Mouse (Mus musculus) stomach, embryonic 14.5 days (tissue): Measurements from ENCODE around the gene Prrx2. TPM values are rescaled to one million over a fixed set of nuclear protein-coding genes. Genes with fewer than 3 reads are reported as not detected.

Source experiments
- ATAC-seq: fragments of 200-750 bp; cut with Nextera tagmentation; 2 replicates; pipeline ENCODE4 v1.8.0; 2017; ENCODE audit warnings: low read depth, moderate TSS enrichment; ENCODE audit not compliant: insufficient number of reproducible peaks, insufficient read depth, low FRiP score
- H3K27ac ChIP-seq: fragments of 300-500 bp; sonication (generic); 2 replicates; pipeline ENCODE4 v1.5.1; 2014; ENCODE audit warnings: mild to moderate bottlenecking, low read length, moderate library complexity, mixed read lengths
- H3K27me3 ChIP-seq: fragments of 300-500 bp; sonication (generic); 2 replicates; pipeline ENCODE4 v1.6.1; 2014; ENCODE audit warnings: low read length, control low read depth, mixed read lengths; ENCODE audit not compliant: control insufficient read depth, insufficient read depth
- H3K36me3 ChIP-seq: fragments of 300-500 bp; sonication (generic); 2 replicates; pipeline ENCODE4 v1.6.1; 2014; ENCODE audit warnings: mild to moderate bottlenecking, control low read depth, low read length, moderate library complexity, mixed read lengths; ENCODE audit not compliant: control insufficient read depth, insufficient read depth
- H3K4me1 ChIP-seq: fragments of 300-500 bp; sonication (generic); 2 replicates; pipeline ENCODE4 v1.6.1; 2014; ENCODE audit warnings: low read length, control low read depth, mixed read lengths; ENCODE audit not compliant: control insufficient read depth, insufficient read depth
- H3K4me2 ChIP-seq: fragments of 300-500 bp; sonication (generic); replicated peaks from 2 replicates; pipeline ENCODE4 v1.6.1; 2014; ENCODE audit warnings: low read depth, low read length, control low read depth
- H3K4me3 ChIP-seq: fragments of 300-500 bp; sonication (generic); 2 replicates; pipeline ENCODE4 v1.5.1; 2014; ENCODE audit warnings: low read depth, low read length, control low read depth
- H3K9ac ChIP-seq: fragments of 300-500 bp; sonication (generic); replicated peaks from 2 replicates; pipeline ENCODE4 v1.6.1; 2014; ENCODE audit warnings: low read depth, mild to moderate bottlenecking, control low read depth, low read length, moderate library complexity, mixed read lengths
- H3K9me3 ChIP-seq: fragments of 300-500 bp; sonication (generic); 2 replicates; pipeline ENCODE4 v1.6.1; 2016; ENCODE audit warnings: low read depth, low read length, control low read depth; ENCODE audit not compliant: control insufficient read depth
- WGBS: fragments of 180-500 bp; shearing (Covaris S2); extraction: QIAGEN DNeasy Blood & Tissue Kit; methylation state at CpG from one replicate; pipeline ENCODE4 v1.1.7; 2014; 5-methylcytosine and 5-hydroxymethylcytosine counted together
- polyA plus RNA-seq: library from polyadenylated mRNA; unstranded; fragments of >200 nt; fragmentation: Nextera tagmentation; extraction: Ambion mirVana; gene quantifications from 2 replicates; pipeline ENCODE4 v1.2.1, GENCODE M21; 2014

Prrx2 gene
- polyA plus RNA-seq, 1 experiment from 2014 or later: 8.9 TPM

DNA sequence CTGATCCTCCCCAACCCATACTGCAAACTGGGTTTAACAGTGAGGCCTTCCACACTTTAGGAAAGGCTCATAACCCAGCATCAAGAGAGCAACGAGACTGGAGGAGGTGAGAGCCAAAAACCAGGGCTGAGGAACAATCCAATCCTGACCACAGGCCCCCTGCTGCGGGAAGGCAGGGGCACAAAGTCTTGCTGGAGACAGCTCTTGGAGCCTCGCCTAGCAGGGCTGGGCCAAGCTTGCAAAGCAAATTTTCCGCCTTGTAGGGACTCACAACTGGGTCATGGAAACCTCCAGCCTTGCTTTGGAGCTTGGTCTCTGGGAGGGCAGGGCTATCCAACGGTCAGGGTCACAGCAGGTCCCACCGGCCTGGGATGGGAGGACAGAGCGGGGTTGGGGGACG lies 36.1 kb downstream of the Prrx2 start:
- H3K9ac ChIP-seq: no peak overlapping the region

DNA sequence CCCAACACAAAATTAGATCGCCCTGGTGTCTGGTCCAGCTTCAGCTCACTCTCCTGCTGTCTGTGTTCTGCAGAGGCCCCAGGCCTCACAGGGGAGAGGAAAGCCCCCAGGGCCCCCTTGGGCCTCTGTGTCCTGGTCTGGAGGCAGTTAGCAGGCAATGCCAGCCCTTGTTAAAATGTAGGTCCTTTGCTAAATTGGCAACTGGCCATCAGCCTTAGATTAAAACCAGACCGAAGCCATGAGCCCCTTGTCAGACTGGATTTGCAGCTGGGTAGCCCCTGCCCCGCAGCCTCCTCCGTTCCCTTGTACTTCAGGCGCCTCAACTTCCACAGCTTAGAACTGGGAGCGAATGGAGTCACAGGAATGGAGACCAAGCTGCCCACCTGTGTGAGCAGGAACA lies 37.9 kb downstream of the Prrx2 start:
- H3K9ac ChIP-seq: no peak overlapping the region
- no peaks in the 10 kb centered on the region for H3K36me3 ChIP-seq
- no peak overlapping the region for H3K4me3 ChIP-seq

More for the DNA sequence above, 36.1 kb downstream of the Prrx2 start:
- 77% methylated on average over 8 of the region's 8 CpGs for WGBS
- H3K9me3 ChIP-seq: no peaks in the 10 kb centered on the region
- no peak overlapping the region for H3K4me3 ChIP-seq
- H3K27me3 ChIP-seq: no peaks in the 10 kb centered on the region
- H3K27ac ChIP-seq: no peak overlapping the region
- no peak overlapping the region for H3K4me2 ChIP-seq
- H3K36me3 ChIP-seq: no peaks in the 10 kb centered on the region
- ATAC-seq: no peak
- H3K4me1 ChIP-seq: peaks cover 3% of the 10 kb centered on the region; the same call in 1 of the 2 replicates

DNA sequence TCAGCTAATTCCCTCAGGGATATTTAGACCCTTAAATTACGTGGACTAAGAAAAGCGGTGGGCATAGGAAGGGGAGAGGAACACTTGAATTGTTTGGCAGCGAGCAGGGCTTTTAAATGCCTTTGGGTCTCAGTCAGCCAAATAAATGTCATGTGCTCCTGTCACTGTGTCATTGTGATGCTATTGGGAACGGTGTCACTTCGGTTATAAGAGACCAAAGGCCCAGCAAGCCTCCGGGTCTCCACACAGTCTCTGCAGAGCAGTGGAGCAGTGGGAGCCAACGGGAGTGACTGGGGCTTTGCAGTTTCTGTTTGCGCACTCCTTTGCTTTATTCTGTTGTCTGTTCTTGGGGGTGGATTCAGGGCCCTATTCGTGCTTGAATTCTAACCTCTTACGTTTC lies 39.7 kb downstream of the Prrx2 start:
- H3K4me2 ChIP-seq: no peak overlapping the region
- 48% methylated on average over 10 of the region's 10 CpGs for WGBS
- H3K27me3 ChIP-seq: no peaks in the 10 kb centered on the region
- H3K9me3 ChIP-seq: no peaks in the 10 kb centered on the region
- H3K27ac ChIP-seq: no peak overlapping the region
- no peak overlapping the region for H3K4me3 ChIP-seq
- ATAC-seq: no peak
- H3K4me1 ChIP-seq: peaks cover 3% of the 10 kb centered on the region; the same call in 1 of the 2 replicates
- H3K9ac ChIP-seq: no peak overlapping the region
- no peaks in the 10 kb centered on the region for H3K36me3 ChIP-seq

More for the DNA sequence above, 37.9 kb downstream of the Prrx2 start:
- ATAC-seq: no peak
- Histone ChIP-seq H3K27ac (no peak overlapping the region), H3K9me3 (no peaks in the 10 kb centered on the region), H3K27me3 (no peaks in the 10 kb centered on the region), H3K4me1 (peaks cover 3% of the 10 kb centered on the region; the same call in 1 of the 2 replicates), H3K4me2 (no peak overlapping the region)
- 76% methylated on average over 6 of the region's 6 CpGs for WGBS

DNA sequence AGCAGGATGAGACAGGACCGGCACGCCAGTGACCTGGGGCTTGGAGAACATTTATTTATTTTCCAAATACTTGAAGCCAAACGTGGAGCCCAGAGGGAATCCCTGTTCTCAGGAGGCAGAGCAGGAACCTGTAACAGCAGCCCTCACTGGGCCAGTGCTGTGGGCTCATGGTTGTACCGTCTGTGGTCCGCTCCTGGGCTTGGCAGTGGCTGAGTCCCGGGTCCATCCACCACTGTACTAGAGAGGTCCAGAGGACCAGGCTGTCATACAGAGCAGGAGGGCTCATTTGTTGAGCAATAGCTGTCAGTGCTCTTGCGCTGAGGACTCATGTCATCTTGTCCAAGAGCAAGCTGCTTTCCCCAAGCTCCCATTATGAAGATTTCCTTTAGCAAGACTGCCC lies 40.3 kb downstream of the Prrx2 start:
- no peak overlapping the region for H3K4me3 ChIP-seq
- H3K27ac ChIP-seq: no peak overlapping the region
- no peak overlapping the region for H3K4me2 ChIP-seq
- H3K4me1 ChIP-seq: peaks cover 3% of the 10 kb centered on the region; the same call in 1 of the 2 replicates
- WGBS: 71% methylated on average over 7 of the region's 7 CpGs
- ATAC-seq: no peak
- H3K9ac ChIP-seq: no peak overlapping the region
- H3K27me3 ChIP-seq: no peaks in the 10 kb centered on the region
- H3K36me3 ChIP-seq: no peaks in the 10 kb centered on the region
- no peaks in the 10 kb centered on the region for H3K9me3 ChIP-seq

DNA sequence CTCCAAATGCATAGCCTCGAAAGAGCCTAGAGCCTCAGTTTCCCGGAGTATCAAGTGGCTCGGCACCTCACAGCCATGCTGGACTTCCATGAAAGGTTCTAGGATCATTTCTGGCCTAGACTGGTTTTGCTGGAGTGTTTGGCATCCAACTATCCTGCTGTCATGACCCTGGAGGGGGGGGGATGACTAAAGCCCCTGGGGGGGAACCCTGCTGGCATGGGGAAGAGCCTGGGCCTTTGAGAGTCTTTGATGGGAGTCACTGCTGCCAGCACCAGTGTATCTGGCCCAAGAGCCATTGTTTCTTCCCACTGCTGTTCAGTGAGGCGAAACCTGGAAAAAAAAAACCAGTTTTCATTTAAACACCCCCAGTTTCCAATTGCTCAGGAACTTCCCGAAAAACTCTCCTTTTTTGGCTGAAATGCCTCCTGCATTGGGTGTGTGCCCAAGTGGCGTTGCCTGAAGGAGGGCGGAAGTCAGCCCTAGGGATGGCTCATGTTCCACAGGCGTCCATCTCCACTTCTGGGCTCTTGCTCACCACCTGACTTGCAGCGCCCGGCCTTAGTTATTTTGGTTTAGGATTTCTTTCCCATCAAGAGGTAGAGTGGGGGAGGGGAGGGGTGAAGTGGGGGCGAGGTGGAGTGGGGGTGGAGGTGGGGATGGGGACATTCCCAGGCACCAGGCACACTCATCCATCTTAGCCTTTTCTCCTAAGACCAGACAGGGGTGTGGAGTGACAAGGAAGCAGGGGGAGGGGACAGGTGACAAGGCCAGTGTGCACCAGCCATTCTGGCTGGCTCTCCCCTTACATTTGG lies 41.1 kb downstream of the Prrx2 start:
- no peak overlapping the region for H3K4me2 ChIP-seq
- H3K36me3 ChIP-seq: no peaks in the 10 kb centered on the region
- no peak overlapping the region for H3K27ac ChIP-seq
- H3K9ac ChIP-seq: no peak overlapping the region
- no peak for ATAC-seq
- no peak overlapping the region for H3K4me3 ChIP-seq
- 45% methylated on average over 11 of the region's 11 CpGs for WGBS
- no peaks in the 10 kb centered on the region for H3K27me3 ChIP-seq
- H3K9me3 ChIP-seq: no peaks in the 10 kb centered on the region
- peaks cover 3% of the 10 kb centered on the region; the same call in 1 of the 2 replicates for H3K4me1 ChIP-seq

DNA sequence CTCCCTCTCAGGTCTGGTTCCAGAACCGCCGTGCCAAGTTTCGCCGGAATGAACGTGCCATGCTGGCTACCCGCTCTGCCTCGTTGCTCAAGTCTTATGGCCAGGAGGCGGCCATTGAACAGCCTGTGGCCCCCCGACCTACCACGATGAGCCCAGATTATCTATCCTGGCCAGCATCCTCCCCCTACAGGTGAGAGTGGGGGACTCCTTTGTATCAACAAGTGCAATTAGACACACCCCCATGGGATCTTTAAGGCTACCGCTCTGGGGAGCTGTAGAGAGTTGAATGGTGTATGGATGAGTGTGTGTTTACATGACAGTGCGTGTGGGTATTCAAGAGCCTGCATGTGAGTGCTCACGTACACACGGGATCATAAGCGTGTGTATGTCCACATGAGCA lies 44.7 kb downstream of the Prrx2 start:
- H3K27me3 ChIP-seq: no peaks in the 10 kb centered on the region
- no peak overlapping the region for H3K4me2 ChIP-seq
- WGBS: 90% methylated on average over 15 of the region's 15 CpGs
- H3K9ac ChIP-seq: no peak overlapping the region
- no peak overlapping the region for H3K27ac ChIP-seq
- H3K9me3 ChIP-seq: no peaks in the 10 kb centered on the region
- ATAC-seq: no peak
- H3K36me3 ChIP-seq: no peaks in the 10 kb centered on the region
- no peak overlapping the region for H3K4me3 ChIP-seq
- H3K4me1 ChIP-seq: no peaks in the 10 kb centered on the region

DNA sequence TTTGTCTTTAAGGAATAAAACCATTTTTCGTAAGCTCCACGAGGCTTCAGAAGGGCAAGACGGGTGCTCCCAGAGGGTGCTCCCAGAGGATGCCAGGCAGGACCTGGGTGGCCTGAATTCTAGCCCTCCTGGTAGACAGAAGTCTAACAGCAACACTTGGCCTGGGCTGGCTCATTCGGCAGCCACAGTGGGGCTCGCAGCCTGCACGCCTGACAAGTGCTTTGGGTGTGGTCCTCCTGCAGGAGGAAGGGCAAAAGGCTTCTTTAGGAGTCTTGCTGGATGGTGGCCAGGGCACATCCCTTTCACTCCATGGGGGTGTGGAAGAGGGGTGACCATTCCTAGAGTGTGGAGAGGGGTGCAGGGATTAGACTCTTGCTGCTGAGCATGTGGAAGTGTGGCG lies 46.4 kb downstream of the Prrx2 start:
- Histone ChIP-seq H3K4me2 (no peak overlapping the region), H3K4me1 (no peaks in the 10 kb centered on the region), H3K9me3 (no peaks in the 10 kb centered on the region), H3K4me3 (no peak overlapping the region), H3K36me3 (no peaks in the 10 kb centered on the region), H3K27me3 (no peaks in the 10 kb centered on the region), H3K27ac (no peak overlapping the region), H3K9ac (no peak overlapping the region)
- WGBS: 75% methylated on average over 7 of the region's 7 CpGs
- no peak for ATAC-seq

DNA sequence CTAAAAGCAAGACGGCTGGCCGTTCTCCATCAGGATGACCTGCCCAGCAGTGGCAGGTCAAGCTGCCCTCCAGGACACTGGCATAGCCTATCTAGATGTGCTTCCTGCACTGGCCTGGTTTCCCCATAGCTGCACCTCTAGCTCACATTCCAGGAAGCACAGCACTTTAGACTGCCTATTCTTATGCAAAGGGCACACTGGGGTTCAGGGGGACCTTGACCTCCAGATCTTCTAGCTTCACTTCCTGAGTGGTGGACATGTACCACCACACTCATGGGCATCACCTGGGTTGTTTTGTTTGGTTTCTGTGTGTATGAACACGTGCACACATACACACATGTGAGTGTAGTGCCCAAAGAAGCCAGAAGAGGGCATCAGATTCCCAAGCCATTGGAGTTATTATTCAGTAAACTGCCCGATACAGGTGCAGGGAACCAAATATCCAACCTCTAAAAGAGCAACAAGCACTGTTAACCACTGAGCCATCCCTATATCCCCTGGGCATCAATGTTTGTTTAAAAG lies 50.1 kb downstream of the Prrx2 start:
- H3K27ac ChIP-seq: no peak overlapping the region
- H3K9me3 ChIP-seq: no peaks in the 10 kb centered on the region
- 96% methylated on average over 4 of the region's 4 CpGs for WGBS
- ATAC-seq: no peak
- no peaks in the 10 kb centered on the region for H3K36me3 ChIP-seq
- no peak overlapping the region for H3K4me2 ChIP-seq
- H3K4me3 ChIP-seq: no peak overlapping the region
- no peaks in the 10 kb centered on the region for H3K27me3 ChIP-seq
- no peak overlapping the region for H3K9ac ChIP-seq
- no peaks in the 10 kb centered on the region for H3K4me1 ChIP-seq
